Mouse (Mus musculus) right cerebral cortex, postnatal 4 days (tissue): ENCODE results near the gene Smlr1.

Experiments used
- DNase-seq: peaks from one replicate; pipeline ENCODE4 v3.0.0-alpha.2; 2022

The Smlr1 gene

GRCm38 (mm10) chr10:25535891-25536331 lies at the start of gene Smlr1:
TSS of gene Smlr1 (minus strand) at chr10:25536267.
- DNase-seq, result no peak

GRCm38 (mm10) chr10:25584899-25585298 lies 48.8 kb upstream of the Smlr1 start:
- peak; percentile 4 for DNase-seq

- no peak for DNase-seq
Measured at GRCm38 (mm10) chr10:25580066-25580465, 44.0 kb upstream of the Smlr1 start.

GRCm38 (mm10) chr10:25571319-25572240 lies 35.5 kb upstream of the Smlr1 start:
- no peak for DNase-seq

GRCm38 (mm10) chr10:25552936-25553335 lies 16.9 kb upstream of the Smlr1 start:
- DNase-seq, result no peak

- no peak for DNase-seq
Measured at GRCm38 (mm10) chr10:25541097-25541496, 5.0 kb upstream of the Smlr1 start.

- DNase-seq, result no peak
Measured at GRCm38 (mm10) chr10:25539771-25540168, 3.7 kb upstream of the Smlr1 start.

GRCm38 (mm10) chr10:25539146-25539770 lies 3.2 kb upstream of the Smlr1 start:
- DNase-seq, result peak; percentile 42

- DNase-seq, result no peak
Measured at GRCm38 (mm10) chr10:25538738-25539137, 2.7 kb upstream of the Smlr1 start.

GRCm38 (mm10) chr10:25536621-25537020 lies 554 bp upstream of the Smlr1 start:
- no peak for DNase-seq

- DNase-seq, result no peak
Measured at GRCm38 (mm10) chr10:25534467-25534866, 1.6 kb downstream of the Smlr1 start.

- no peak for DNase-seq
Measured at GRCm38 (mm10) chr10:25533513-25534246, 2.4 kb downstream of the Smlr1 start.

- no peak for DNase-seq
Measured at GRCm38 (mm10) chr10:25533105-25533504, 3.0 kb downstream of the Smlr1 start.

- no peak for DNase-seq
Measured at GRCm38 (mm10) chr10:25531335-25531734, 4.7 kb downstream of the Smlr1 start.

GRCm38 (mm10) chr10:25527126-25527525 lies 8.9 kb downstream of the Smlr1 start:
- DNase-seq, result no peak

- peak; percentile 18 for DNase-seq
Measured at GRCm38 (mm10) chr10:25526622-25527021, 9.4 kb downstream of the Smlr1 start.

GRCm38 (mm10) chr10:25526156-25526555 lies 9.9 kb downstream of the Smlr1 start:
- DNase-seq, result no peak

- no peak for DNase-seq
Measured at GRCm38 (mm10) chr10:25523727-25524126, 12.3 kb downstream of the Smlr1 start.

- DNase-seq, result no peak
Measured at GRCm38 (mm10) chr10:25520428-25520827, 15.6 kb downstream of the Smlr1 start.

GRCm38 (mm10) chr10:25519954-25520353 lies 16.1 kb downstream of the Smlr1 start:
- no peak for DNase-seq

- DNase-seq, result no peak
Measured at GRCm38 (mm10) chr10:25513821-25514220, 22.2 kb downstream of the Smlr1 start.

GRCm38 (mm10) chr10:25503250-25503649 lies 32.8 kb downstream of the Smlr1 start:
- DNase-seq, result no peak

GRCm38 (mm10) chr10:25499323-25500071 lies 36.6 kb downstream of the Smlr1 start:
- no peak for DNase-seq
